In the genomic region with DNA sequence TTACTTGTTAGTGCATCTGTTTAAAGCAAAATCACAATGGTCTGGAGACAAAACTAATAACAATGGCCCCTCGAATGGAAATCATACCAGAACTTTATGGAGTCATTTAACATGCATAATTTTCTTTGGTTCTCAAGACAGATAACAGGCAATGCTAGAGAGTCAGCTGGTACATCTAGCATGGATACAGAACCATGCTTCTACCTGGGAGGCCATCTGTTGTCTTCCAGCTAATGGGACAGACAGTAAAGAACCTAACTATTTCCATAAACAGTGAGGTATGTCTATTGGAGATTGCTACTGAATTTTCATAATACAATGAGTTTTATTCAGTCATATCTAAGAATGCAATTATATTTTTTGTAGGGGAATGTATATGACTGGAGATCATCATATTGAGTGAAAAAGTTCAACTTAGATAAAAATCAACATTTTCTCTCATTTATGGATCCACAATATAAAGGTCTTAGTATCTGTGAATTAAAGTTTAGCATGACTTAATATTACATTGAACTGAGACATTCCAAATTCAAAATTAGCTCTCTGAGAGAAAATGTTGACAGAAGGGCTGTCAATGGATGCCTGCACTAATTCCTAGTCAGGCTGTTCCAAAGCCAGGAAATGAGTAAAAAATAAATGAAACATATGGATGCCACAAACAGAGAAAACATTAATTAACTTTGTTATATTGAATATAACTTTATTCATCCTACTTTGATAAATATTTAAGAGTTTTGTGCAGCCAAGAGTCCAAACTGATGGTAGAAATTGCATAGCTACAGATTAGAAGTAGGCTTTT, we compare ENCODE assay signal across 20 mouse cellular contexts.
"Had no signal": no experiment of that assay in that cellular context is flagged by ENCODE, and none has a peak within 500 bp of the region (broad histone marks: within the 10 kb centered on the region; RNA-seq: fewer than 3 reads in every experiment).

No protein-coding gene starts in this region.

- H3K27me3 ChIP-seq: lung, embryonic 15.5 days; midbrain, embryonic 12.5 days; neural tube, embryonic 13.5 days; neural tube, embryonic 15.5 days; stomach, embryonic 15.5 days had no signal

- H3K4me1 ChIP-seq: lung, embryonic 15.5 days; midbrain, embryonic 10.5 days; midbrain, embryonic 12.5 days; neural tube, embryonic 13.5 days; neural tube, embryonic 15.5 days; stomach, embryonic 15.5 days had no signal

- H3K9ac ChIP-seq: lung, embryonic 15.5 days; midbrain, embryonic 12.5 days; neural tube, embryonic 13.5 days; neural tube, embryonic 15.5 days; stomach, embryonic 15.5 days had no signal

- DNase-seq: lung, adult 2 months; lung, postnatal 4 days; midbrain, embryonic 14.5 days; retina, postnatal 1 day; right cerebral cortex, adult 18-20 months; right cerebral cortex, postnatal 25 days; right cerebral cortex, postnatal 4 days; thymus, adult 2 months; thymus, postnatal 25 days; thymus, postnatal 4 days had no signal

- H3K9me3 ChIP-seq: lung, embryonic 15.5 days; midbrain, embryonic 10.5 days; midbrain, embryonic 12.5 days; neural tube, embryonic 13.5 days; neural tube, embryonic 15.5 days; stomach, embryonic 15.5 days had no signal

- H3K4me2 ChIP-seq: lung, embryonic 15.5 days; midbrain, embryonic 12.5 days; neural tube, embryonic 13.5 days; neural tube, embryonic 15.5 days; stomach, embryonic 15.5 days had no signal

- H3K27ac ChIP-seq: lung, embryonic 15.5 days; midbrain, embryonic 10.5 days; midbrain, embryonic 12.5 days; neural tube, embryonic 13.5 days; neural tube, embryonic 15.5 days; stomach, embryonic 15.5 days; stomach, postnatal 0 days had no signal

- ATAC-seq: lung, postnatal 0 days; midbrain, embryonic 16.5 days had no signal

- H3K36me3 ChIP-seq: lung, embryonic 15.5 days; midbrain, embryonic 10.5 days; midbrain, embryonic 12.5 days; neural tube, embryonic 13.5 days; neural tube, embryonic 15.5 days; stomach, embryonic 15.5 days had no signal

- H3K4me3 ChIP-seq: lung, embryonic 15.5 days; midbrain, embryonic 10.5 days; midbrain, embryonic 12.5 days; myocyte; neural tube, embryonic 13.5 days; neural tube, embryonic 15.5 days; stomach, embryonic 15.5 days had no signal
